Mouse (Mus musculus) erythroblast, embryonic 14.5 days (primary cell): ENCODE results near the gene Cel.

Experiments used
- GATA1 ChIP-seq: IDR thresholded peaks from 2 replicates; pipeline ENCODE4 v1.6.1; 2012; ENCODE audit warnings: low read length, inconsistent platforms, mixed read lengths
- TAL1 ChIP-seq: IDR thresholded peaks from 3 replicates; pipeline ENCODE4 v1.6.1; 2012; ENCODE audit warnings: low read length, inconsistent platforms, mixed read lengths

DNA sequence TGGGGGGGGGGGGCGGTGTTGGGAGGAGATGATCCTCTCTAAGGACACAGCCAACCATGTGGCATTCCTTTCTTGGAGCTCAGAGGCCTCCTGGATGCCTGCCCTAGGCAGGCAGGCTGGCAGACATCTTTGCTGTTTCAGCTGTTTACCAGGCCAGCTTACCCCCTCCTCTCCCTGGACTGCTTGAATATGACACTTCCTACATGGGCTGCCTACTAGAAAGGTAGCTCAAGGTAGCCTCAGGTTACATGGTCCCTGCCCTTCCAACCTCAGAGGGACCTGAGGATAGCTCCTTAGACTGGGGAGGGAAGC is 24.4 kb downstream of the Cel start:
- no peak for TF ChIP-seq GATA1
- TF ChIP-seq TAL1: no peak
